Mouse (Mus musculus): Measurements from ENCODE around the gene Sash1.

Gene Sash1

GRCm38 (mm10) chr10:8795336-8795735 lies 90.5 kb downstream of the Sash1 start:
- DNase-seq (ENCODE audit: low spot score in 2 of 2): peak; percentile 20 to 39

GRCm38 (mm10) chr10:8792412-8792811 lies 93.5 kb downstream of the Sash1 start:
- peak in 1 of 2 experiments; percentile 25 for DNase-seq (ENCODE audit: low spot score in 2 of 2)

GRCm38 (mm10) chr10:8789096-8789495 lies 96.8 kb downstream of the Sash1 start:
- no peak for DNase-seq (ENCODE audit: low spot score in 2 of 2)

GRCm38 (mm10) chr10:8787221-8787620 lies 98.6 kb downstream of the Sash1 start:
- DNase-seq (ENCODE audit: low spot score in 2 of 2): no peak

GRCm38 (mm10) chr10:8785451-8786145 lies 100.3 kb downstream of the Sash1 start:
- DNase-seq (ENCODE audit: low spot score in 2 of 2): no peak

GRCm38 (mm10) chr10:8781876-8782372 lies 103.9 kb downstream of the Sash1 start:
- DNase-seq (ENCODE audit: low spot score in 2 of 2): no peak

GRCm38 (mm10) chr10:8779842-8780241 lies 106.0 kb downstream of the Sash1 start:
- no peak for DNase-seq (ENCODE audit: low spot score in 2 of 2)

GRCm38 (mm10) chr10:8778845-8779244 lies 107.0 kb downstream of the Sash1 start:
- DNase-seq (ENCODE audit: low spot score in 2 of 2): no peak

GRCm38 (mm10) chr10:8777552-8778253 lies 108.2 kb downstream of the Sash1 start:
- DNase-seq (ENCODE audit: low spot score in 2 of 2): peak in 1 of 2 experiments; percentile 13

GRCm38 (mm10) chr10:8776791-8777190 lies 109.1 kb downstream of the Sash1 start:
- no peak for DNase-seq (ENCODE audit: low spot score in 2 of 2)

GRCm38 (mm10) chr10:8775794-8776193 lies 110.1 kb downstream of the Sash1 start:
- DNase-seq (ENCODE audit: low spot score in 2 of 2): no peak

- DNase-seq (ENCODE audit: low spot score in 2 of 2): no peak
Observed at GRCm38 (mm10) chr10:8772464-8773209, 113.2 kb downstream of the Sash1 start.

GRCm38 (mm10) chr10:8770931-8771653 lies 114.8 kb downstream of the Sash1 start:
- no peak for DNase-seq (ENCODE audit: low spot score in 2 of 2)

- DNase-seq (ENCODE audit: low spot score in 2 of 2): no peak
Observed at GRCm38 (mm10) chr10:8768654-8769053, 117.2 kb downstream of the Sash1 start.

- no peak for DNase-seq (ENCODE audit: low spot score in 2 of 2)
Observed at GRCm38 (mm10) chr10:8767381-8767780, 118.5 kb downstream of the Sash1 start.

GRCm38 (mm10) chr10:8765922-8766522 lies 119.8 kb downstream of the Sash1 start:
- DNase-seq (ENCODE audit: low spot score in 2 of 2): no peak

GRCm38 (mm10) chr10:8762771-8763170 lies 123.1 kb downstream of the Sash1 start:
- DNase-seq (ENCODE audit: low spot score in 2 of 2): no peak

- DNase-seq (ENCODE audit: low spot score in 2 of 2): no peak
Observed at GRCm38 (mm10) chr10:8762209-8762701, 123.6 kb downstream of the Sash1 start.

GRCm38 (mm10) chr10:8761656-8762055 lies 124.2 kb downstream of the Sash1 start:
- DNase-seq (ENCODE audit: low spot score in 2 of 2): no peak

- no peak for DNase-seq (ENCODE audit: low spot score in 2 of 2)
Observed at GRCm38 (mm10) chr10:8760598-8760997, 125.3 kb downstream of the Sash1 start.

- peak; percentile 22 to 50 for DNase-seq (ENCODE audit: low spot score in 2 of 2)
Observed at GRCm38 (mm10) chr10:8759228-8759627, 126.6 kb downstream of the Sash1 start.

All from spleen, postnatal 36 days (tissue).